Mouse (Mus musculus) B cell, adult 67 days (primary cell): Measurements from ENCODE around the gene Kat5. TPM values are rescaled to one million over a fixed set of nuclear protein-coding genes. Genes with fewer than 3 reads are reported as not detected.

Experiments
- total RNA-seq, 2 experiments: library from RNA; stranded (reverse); gene quantifications; 4 replicates each; pipeline ENCODE4 v1.2.4; 2023

Gene Kat5
- total RNA-seq = 100 to 1,000 TPM; 107 to 122 TPM

GRCm38 (mm10) chr19:5609547-5610404, at the start of gene Kat5:
Gene Kat5, minus strand, starts transcription at chr19:5610237.

GRCm38 (mm10) chr19:5637069-5638047, 27.3 kb upstream of the Kat5 start, which contains the start of gene Rela:
Gene Rela, plus strand, starts transcription at chr19:5637483.

DNA sequence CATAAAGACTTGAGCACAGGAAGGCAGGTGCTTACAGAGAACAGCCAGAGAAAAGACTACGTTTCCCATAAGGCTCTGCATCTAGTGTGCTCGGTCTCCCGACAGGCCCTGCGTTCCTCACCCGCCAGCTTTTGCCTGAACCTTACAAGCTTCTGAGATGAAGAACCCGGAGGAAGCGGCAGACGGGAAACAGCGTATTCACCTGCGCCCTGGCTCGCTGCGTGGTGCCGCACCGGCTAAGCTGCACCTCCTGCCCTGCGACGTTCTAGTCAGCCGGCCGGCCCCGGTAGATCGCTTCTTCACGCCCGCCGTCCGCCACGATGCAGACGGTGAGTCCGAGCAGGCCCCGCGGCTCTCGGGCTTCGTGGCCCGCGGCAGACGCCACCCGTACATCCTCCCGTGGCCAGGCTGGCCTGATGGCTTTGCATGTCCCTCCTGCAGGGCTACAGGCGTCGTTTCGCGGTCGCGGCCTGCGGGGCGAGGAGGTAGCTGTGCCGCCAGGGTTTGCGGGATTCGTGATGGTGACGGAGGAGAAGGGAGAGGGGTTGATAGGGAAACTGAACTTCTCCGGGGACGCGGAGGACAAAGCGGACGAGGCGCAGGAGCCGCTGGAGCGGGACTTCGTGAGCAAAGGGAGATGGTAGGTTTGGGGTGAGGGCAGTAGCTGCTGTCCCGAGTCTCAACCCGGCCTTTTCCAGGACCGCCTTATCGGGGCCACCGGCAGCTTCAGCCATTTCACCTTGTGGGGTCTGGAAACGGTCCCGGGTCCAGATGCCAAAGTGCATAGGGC, 8.1 kb downstream of the Kat5 start, which contains the start of gene Rnaseh2c:
Gene Rnaseh2c (plus strand): TSS at position 122 of the 790 bp plus-strand sequence.

GRCm38 (mm10) chr19:5567534-5568469, 42.2 kb downstream of the Kat5 start, which contains the start of gene Ap5b1:
Gene Ap5b1, plus strand, starts transcription at chr19:5568025.

DNA sequence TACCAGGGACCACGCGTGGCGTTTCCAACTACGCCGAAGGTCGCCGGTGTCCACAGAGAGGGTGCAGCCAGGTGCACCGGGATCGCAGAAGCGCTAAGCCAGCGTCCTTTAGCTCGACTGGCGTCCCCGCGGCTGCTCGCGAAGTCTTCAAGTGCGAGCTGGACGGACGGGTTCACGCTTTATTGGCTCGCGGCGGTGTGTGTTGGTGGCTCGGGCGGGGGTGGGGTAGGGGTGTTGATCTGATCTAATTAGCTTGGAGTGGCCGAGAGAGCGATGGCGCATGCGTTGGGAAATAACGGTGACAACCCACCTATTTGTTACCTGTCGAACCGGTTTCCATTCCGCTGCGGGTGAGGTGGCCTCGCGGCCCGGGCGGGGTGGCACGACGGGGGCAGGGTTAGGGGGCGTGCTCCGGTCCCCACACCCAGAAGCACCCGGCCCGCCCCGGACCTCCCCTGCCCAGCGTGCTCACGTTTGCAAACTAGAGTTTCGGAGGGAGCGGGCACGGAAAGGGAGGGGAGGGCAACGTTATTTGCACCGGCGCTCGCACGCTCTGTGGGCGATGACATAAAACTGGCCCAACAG, 49.5 kb downstream of the Kat5 start, which contains the start of gene Ovol1:
Gene Ovol1 (minus strand): TSS at position 190 of the 585 bp plus-strand sequence.

Other genes starting within 250 kb of the Kat5 start
- 10 to 100 TPM; 39.6 to 43.4 TPM for gene Eif1ad, start 243.5 kb downstream of the Kat5 start, total RNA-seq
- gene Banf1, start 243.1 kb downstream of the Kat5 start, total RNA-seq = 10 to 100 TPM; 93.0 to 94.1 TPM
- 100 to 1,000 TPM; 177 to 198 TPM for gene Sart1, start 221.5 kb downstream of the Kat5 start, total RNA-seq
- not detected for gene Tsga10ip, start 207.7 kb downstream of the Kat5 start, total RNA-seq
- gene Drap1, start 185.3 kb downstream of the Kat5 start, total RNA-seq = 100 to 1,000 TPM; 174 to 177 TPM
- gene AI837181, start 185.1 kb downstream of the Kat5 start, total RNA-seq = 10 to 100 TPM; 59.5 to 60.9 TPM
- 1 to 10 TPM in 1 of 2 experiments, not detected in 1; 1.3 TPM for gene Fosl1, start 162.7 kb downstream of the Kat5 start, total RNA-seq
- gene Ccdc85b, start 152.3 kb downstream of the Kat5 start, total RNA-seq = 1 to 10 TPM; 3.1 to 3.6 TPM
- gene Fibp, start 149.6 kb downstream of the Kat5 start, total RNA-seq = 100 to 1,000 TPM; 115 to 174 TPM
- gene Ctsw, start 141.7 kb downstream of the Kat5 start, total RNA-seq = 1 to 10 TPM; 2.0 to 3.3 TPM
- 1 to 10 TPM in 1 of 2 experiments, not detected in 1; 1.5 TPM for gene Efemp2, start 136.3 kb downstream of the Kat5 start, total RNA-seq
- gene Mus81, start 121.8 kb downstream of the Kat5 start, total RNA-seq = 10 to 100 TPM; 39.6 to 51.8 TPM
- 1,000 to 10,000 TPM; 1,245 to 1,301 TPM for gene Cfl1, start 119.8 kb downstream of the Kat5 start, total RNA-seq
- 1 to 10 TPM; 3.5 to 4.9 TPM for gene 1700020D05Rik, start 106.5 kb downstream of the Kat5 start, total RNA-seq
- 10 to 100 TPM; 10.4 to 14.2 TPM for gene Snx32, start 99.7 kb downstream of the Kat5 start, total RNA-seq
- not detected for gene Ovol1, start 49.6 kb downstream of the Kat5 start, total RNA-seq
- 10 to 100 TPM; 21.5 to 25.2 TPM for gene Ap5b1, start 42.2 kb downstream of the Kat5 start, total RNA-seq
- gene Rnaseh2c, start 8.4 kb downstream of the Kat5 start, total RNA-seq = 100 to 1,000 TPM in 1 of 2 experiments, 10 to 100 TPM in 1; 92.4 to 109 TPM
- 100 to 1,000 TPM; 132 to 136 TPM for gene Rela, start 27.2 kb upstream of the Kat5 start, total RNA-seq
- gene Sipa1, start 53.5 kb upstream of the Kat5 start, total RNA-seq = 100 to 1,000 TPM; 661 to 707 TPM
- 10 to 100 TPM; 62.0 to 64.7 TPM for gene Map3k11, start 78.5 kb upstream of the Kat5 start, total RNA-seq
- 100 to 1,000 TPM; 203 to 215 TPM for gene Pcnx3, start 78.7 kb upstream of the Kat5 start, total RNA-seq
- gene Kcnk7, start 94.1 kb upstream of the Kat5 start, total RNA-seq = not detected
- gene Ehbp1l1, start 116.1 kb upstream of the Kat5 start, total RNA-seq = 10 to 100 TPM; 57.1 to 58.7 TPM
- 10 to 100 TPM; 23.5 to 24.9 TPM for gene Fam89b, start 119.4 kb upstream of the Kat5 start, total RNA-seq
- gene Ltbp3, start 130.7 kb upstream of the Kat5 start, total RNA-seq = not detected
- gene Scyl1, start 161.2 kb upstream of the Kat5 start, total RNA-seq = 10 to 100 TPM; 84.0 to 96.8 TPM